Mouse (Mus musculus) midbrain, embryonic 11.5 days (tissue): ENCODE data around the gene Fam163b. TPM values are rescaled to one million over a fixed set of nuclear protein-coding genes. Genes with fewer than 3 reads are reported as not detected.

Experiments
- ATAC-seq: fragments of 200-750 bp; cut with Nextera tagmentation; 2 replicates; pipeline ENCODE4 v1.8.0; 2017; ENCODE audit warnings: moderate TSS enrichment, moderate library complexity; ENCODE audit not compliant: low FRiP score
- DNase-seq: peaks from one replicate; pipeline ENCODE4 v3.0.0; 2015; ENCODE audit warnings: low spot score; ENCODE audit errors: missing footprints
- H3K27ac ChIP-seq: fragments of 300-500 bp; sonication (generic); 2 replicates; pipeline ENCODE4 v1.5.1; 2014; ENCODE audit warnings: low read depth, low read length
- H3K27me3 ChIP-seq: fragments of 300-500 bp; sonication (generic); 2 replicates; pipeline ENCODE4 v1.6.1; 2014; ENCODE audit warnings: mild to moderate bottlenecking, low read length, moderate library complexity, mixed read lengths; ENCODE audit not compliant: control insufficient read depth, insufficient read depth
- H3K36me3 ChIP-seq: fragments of 300-500 bp; sonication (generic); 2 replicates; pipeline ENCODE4 v1.6.1; 2014; ENCODE audit warnings: mild to moderate bottlenecking, low read length, moderate library complexity, mixed read lengths; ENCODE audit not compliant: control insufficient read depth, insufficient read depth
- H3K4me1 ChIP-seq: fragments of 300-500 bp; sonication (generic); 2 replicates; pipeline ENCODE4 v1.6.1; 2014; ENCODE audit warnings: low read length; ENCODE audit not compliant: control insufficient read depth, insufficient read depth
- H3K4me2 ChIP-seq: fragments of 300-500 bp; sonication (generic); 2 replicates; pipeline ENCODE4 v1.6.1; 2014; ENCODE audit warnings: mild to moderate bottlenecking, moderate library complexity
- H3K4me3 ChIP-seq: fragments of 300-500 bp; sonication (generic); 2 replicates; pipeline ENCODE4 v1.5.1; 2014; ENCODE audit warnings: low read depth, low read length
- H3K9ac ChIP-seq: fragments of 300-500 bp; sonication (generic); 2 replicates; pipeline ENCODE4 v1.6.1; 2014; ENCODE audit warnings: low read length
- H3K9me3 ChIP-seq: fragments of 300-500 bp; sonication (generic); 2 replicates; pipeline ENCODE4 v1.6.1; 2016; ENCODE audit warnings: low read length; ENCODE audit not compliant: control insufficient read depth
- WGBS: fragments of 180-500 bp; shearing (Covaris S2); extraction: QIAGEN DNeasy Blood & Tissue Kit; methylation state at CpG from one replicate; pipeline ENCODE4 v1.1.7; 2014; 5-methylcytosine and 5-hydroxymethylcytosine counted together
- polyA plus RNA-seq: library from polyadenylated mRNA; unstranded; fragments of >200 nt; fragmentation: Nextera tagmentation; extraction: Ambion mirVana; gene quantifications from 2 replicates; pipeline ENCODE4 v1.2.1, GENCODE M21; 2014

The Fam163b gene
- polyA plus RNA-seq, 1 experiment from 2014 or later = 0.15 TPM

DNA sequence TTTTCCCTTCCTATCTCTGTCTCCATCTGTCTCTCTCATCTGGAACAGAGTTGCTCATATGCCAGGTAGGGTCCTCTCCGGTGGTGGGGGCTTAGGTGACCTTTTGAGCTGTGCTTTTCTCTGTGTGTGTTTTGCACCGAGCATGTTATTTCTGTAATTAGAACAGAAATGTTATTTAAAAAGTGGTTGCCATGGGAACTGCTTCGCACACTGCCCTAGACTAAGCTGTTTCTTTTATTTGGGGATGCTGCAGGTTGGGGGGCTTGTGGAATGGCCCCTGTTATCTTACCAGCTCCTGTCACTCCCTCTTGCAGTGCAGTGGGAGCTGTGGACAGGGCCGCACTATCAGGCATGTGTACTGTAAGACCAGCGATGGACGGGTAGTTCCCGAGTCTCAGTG lies 38.7 kb downstream of the Fam163b start:
- Histone ChIP-seq H3K9ac (no peak overlapping the region), H3K36me3 (no peaks in the 10 kb centered on the region), H3K4me1 (no peaks in the 10 kb centered on the region), H3K27ac (no peak overlapping the region), H3K9me3 (no peaks in the 10 kb centered on the region), H3K27me3 (no peaks in the 10 kb centered on the region), H3K4me2 (no peak overlapping the region), H3K4me3 (no peak overlapping the region)
- no peak for ATAC-seq
- DNase-seq = no peak
- WGBS = 78% methylated on average over 7 of the region's 7 CpGs

DNA sequence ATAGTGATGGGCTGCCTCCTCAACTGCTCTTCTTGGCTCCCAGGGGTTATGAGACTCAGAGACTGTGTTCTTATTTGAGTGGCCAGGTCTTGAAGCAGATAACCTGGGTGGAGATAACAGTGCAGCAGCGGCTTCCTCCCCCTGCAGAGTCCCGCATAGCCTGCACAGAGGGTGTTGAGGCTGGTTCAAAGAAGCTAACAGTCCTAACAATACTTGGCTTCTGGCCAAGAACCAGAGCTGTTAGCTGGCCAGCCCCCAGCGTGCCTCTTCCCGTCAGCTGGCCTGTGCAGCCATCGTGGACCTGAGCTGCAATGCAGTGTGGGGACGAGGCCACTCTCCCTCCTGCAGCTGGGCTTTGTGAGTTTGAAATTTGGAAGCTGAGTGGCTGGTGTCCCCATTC lies 44.5 kb downstream of the Fam163b start:
- H3K36me3 ChIP-seq = no peaks in the 10 kb centered on the region
- H3K27ac ChIP-seq = no peak overlapping the region
- H3K27me3 ChIP-seq = no peaks in the 10 kb centered on the region
- H3K4me1 ChIP-seq = 0 out of 2 replicates have a peak, but pooled peaks cover 3% of the 10 kb centered on the region
- H3K4me3 ChIP-seq = no peak overlapping the region
- H3K9ac ChIP-seq = no peak overlapping the region
- DNase-seq = no peak
- no peak overlapping the region for H3K4me2 ChIP-seq
- no peaks in the 10 kb centered on the region for H3K9me3 ChIP-seq
- WGBS = 46% methylated on average over 6 of the region's 6 CpGs
- no peak for ATAC-seq

DNA sequence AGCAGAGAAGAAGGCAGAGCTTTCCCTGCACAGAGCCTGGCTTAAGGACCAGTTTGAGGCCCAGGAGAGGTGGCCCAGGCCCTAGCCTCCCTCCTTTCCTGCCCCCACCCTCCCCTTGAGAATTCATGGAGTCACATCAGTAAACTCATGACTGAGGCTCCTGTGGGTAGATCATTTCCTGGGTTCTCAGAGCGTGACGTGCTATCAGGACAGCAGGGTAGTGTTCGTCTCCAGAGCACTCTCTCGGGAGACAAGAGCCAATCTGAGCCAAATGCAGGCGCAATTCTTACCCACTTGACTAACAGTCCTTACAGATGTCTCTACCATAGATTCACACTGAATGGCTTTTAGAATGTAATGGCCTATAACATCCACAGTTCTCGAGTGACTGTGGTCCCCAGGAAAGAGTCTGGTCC lies 45.0 kb downstream of the Fam163b start:
- H3K9ac ChIP-seq = no peak overlapping the region
- no peaks in the 10 kb centered on the region for H3K36me3 ChIP-seq
- H3K4me1 ChIP-seq = 0 out of 2 replicates have a peak, but pooled peaks cover 3% of the 10 kb centered on the region
- DNase-seq (no peak), ATAC-seq (no peak)
- no peak overlapping the region for H3K27ac ChIP-seq
- H3K9me3 ChIP-seq = no peaks in the 10 kb centered on the region
- H3K4me2 ChIP-seq = no peak overlapping the region
- no peak overlapping the region for H3K4me3 ChIP-seq
- 63% methylated on average over 6 of the region's 6 CpGs for WGBS
- no peaks in the 10 kb centered on the region for H3K27me3 ChIP-seq

DNA sequence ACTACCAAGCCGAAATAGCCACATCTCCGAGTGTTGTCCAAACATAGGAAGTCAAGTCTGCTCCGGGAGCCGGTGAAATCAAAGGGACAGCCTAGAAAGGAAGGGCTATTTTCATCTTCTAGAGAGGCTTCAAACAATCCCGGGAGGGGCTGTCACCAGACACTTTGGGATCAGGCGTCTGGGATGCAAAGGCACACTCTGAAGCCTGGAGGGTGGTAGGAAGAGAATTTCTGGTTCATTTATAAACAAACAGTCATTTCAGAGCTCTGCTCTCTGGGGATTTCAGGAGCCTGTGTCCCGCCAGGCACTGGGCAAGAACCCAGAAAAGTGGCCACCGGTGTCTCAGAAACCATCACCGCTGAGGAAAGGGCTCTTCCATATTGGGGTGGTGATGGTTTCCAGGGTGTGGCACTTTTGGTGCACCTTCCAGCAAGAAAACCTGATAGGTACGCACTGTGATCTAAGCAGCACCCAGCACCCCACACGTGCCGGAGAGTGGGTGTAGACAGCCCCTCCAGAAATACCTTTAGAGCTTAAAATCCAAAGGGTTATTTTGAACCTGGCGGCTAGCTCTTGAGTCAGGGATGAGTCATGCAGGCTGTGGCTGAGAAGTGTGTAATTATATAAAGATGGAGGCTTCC lies 45.8 kb downstream of the Fam163b start:
- Histone ChIP-seq H3K27ac (no peak overlapping the region), H3K36me3 (no peaks in the 10 kb centered on the region), H3K4me3 (no peak overlapping the region), H3K4me1 (0 out of 2 replicates have a peak, but pooled peaks cover 3% of the 10 kb centered on the region), H3K9me3 (no peaks in the 10 kb centered on the region), H3K4me2 (no peak overlapping the region), H3K27me3 (no peaks in the 10 kb centered on the region), H3K9ac (no peak overlapping the region)
- DNase-seq = no peak
- ATAC-seq = no peak
- WGBS = 83% methylated on average over 13 of the region's 13 CpGs

DNA sequence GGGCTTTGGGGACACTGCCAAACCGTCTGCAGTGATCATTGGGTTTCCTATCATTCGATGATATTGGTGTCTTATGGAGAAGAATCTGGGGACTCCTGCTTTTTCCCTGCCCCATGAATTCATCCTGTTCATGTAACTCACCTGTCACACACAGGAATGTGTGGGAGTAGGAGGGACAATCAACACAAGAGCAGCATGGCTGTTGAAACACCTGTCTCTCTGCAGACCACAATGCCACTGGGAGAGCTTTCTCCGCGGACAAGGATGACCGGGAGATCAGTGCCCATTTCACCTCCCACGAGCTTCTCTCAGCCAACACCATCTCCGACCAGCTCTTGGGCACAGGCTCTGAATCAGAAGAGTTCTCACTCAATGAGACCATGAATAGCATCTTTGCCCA lies 47.1 kb downstream of the Fam163b start:
- 0 out of 2 replicates have a peak, but pooled peaks cover 3% of the 10 kb centered on the region for H3K4me1 ChIP-seq
- WGBS = 90% methylated on average over 7 of the region's 7 CpGs
- DNase-seq (no peak), ATAC-seq (no peak)
- H3K9me3 ChIP-seq = no peaks in the 10 kb centered on the region
- no peaks in the 10 kb centered on the region for H3K27me3 ChIP-seq
- H3K27ac ChIP-seq = no peak overlapping the region
- H3K4me2 ChIP-seq = no peak overlapping the region
- H3K9ac ChIP-seq = no peak overlapping the region
- H3K4me3 ChIP-seq = no peak overlapping the region
- no peaks in the 10 kb centered on the region for H3K36me3 ChIP-seq

DNA sequence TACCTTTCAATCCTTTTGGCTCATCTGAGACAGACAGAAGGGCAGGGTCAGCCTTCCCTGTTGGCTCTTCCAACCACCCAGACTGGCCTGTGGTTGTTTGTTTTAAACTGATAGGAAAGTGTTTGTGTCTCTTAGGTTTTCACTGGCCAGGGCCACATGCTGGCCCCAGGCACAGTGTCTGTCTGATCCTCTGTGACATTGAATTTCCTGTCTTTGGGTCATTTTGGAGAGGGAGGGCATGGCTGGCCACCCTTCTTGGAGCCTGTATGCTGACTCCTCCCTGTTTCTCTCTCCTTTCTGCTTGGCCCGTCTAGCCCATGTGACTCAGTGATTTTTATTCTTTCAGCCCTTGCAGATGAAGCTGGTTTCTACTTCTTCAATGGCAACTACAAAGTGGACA lies 53.1 kb downstream of the Fam163b start:
- Histone ChIP-seq H3K9ac (no peak overlapping the region), H3K9me3 (no peaks in the 10 kb centered on the region), H3K4me3 (no peak overlapping the region), H3K4me1 (no peaks in the 10 kb centered on the region), H3K4me2 (no peak overlapping the region), H3K36me3 (no peaks in the 10 kb centered on the region), H3K27me3 (no peaks in the 10 kb centered on the region), H3K27ac (no peak overlapping the region)
- DNase-seq (no peak), ATAC-seq (no peak)
- 91% methylated on average over 1 of the region's 1 CpGs for WGBS

DNA sequence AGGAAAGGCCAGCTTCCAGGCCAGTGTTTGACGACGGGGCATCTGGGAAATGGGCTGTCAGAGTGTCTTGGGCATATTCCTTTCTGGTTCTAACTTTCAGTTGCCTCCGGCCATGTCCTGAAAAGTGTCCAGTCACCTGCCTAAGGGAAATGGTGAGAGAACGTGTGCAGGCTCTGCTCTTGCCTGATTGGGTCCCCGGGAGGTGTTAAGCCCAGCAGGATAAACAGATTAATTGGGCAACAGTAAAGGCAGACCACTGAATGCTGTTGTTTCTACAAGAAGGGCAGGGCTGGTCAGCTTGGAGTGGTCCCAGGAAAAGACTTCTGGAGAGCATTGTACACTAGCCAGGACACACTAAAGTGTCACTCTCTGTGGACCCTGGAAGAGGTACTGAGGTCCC lies 53.6 kb downstream of the Fam163b start:
- H3K4me3 ChIP-seq = no peak overlapping the region
- DNase-seq (no peak), ATAC-seq (no peak)
- no peak overlapping the region for H3K4me2 ChIP-seq
- no peaks in the 10 kb centered on the region for H3K36me3 ChIP-seq
- no peak overlapping the region for H3K27ac ChIP-seq
- no peaks in the 10 kb centered on the region for H3K9me3 ChIP-seq
- H3K9ac ChIP-seq = no peak overlapping the region
- H3K27me3 ChIP-seq = no peaks in the 10 kb centered on the region
- no peaks in the 10 kb centered on the region for H3K4me1 ChIP-seq
- WGBS = 77% methylated on average over 5 of the region's 5 CpGs

DNA sequence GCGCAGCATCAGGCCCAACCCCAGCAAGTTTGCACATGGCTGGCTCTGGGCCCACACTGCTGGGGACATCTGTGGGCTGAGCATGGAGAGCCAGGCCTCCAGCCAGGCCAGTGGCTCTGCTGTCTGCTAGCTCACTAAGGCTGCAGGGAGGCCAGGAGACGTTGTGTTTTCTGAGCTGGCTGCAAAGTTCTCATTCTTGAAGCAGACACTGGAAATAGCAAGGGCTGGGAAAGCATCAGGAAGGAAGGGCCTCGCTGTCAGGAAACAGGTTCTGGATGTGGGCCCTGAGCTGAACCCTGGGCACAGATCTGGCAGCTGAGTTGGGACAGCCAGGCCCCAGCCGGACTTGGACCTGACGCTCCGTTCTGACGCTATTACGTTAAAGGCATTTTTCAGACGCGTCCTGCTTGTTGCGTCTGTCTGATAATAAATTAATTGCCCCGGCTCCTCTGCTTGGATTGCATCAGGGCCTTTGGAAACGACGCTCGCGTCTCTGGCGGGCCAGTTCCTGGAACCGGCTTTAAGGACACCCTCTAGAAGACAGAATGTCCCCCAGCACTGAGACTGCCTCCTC lies 54.1 kb downstream of the Fam163b start:
- H3K27me3 ChIP-seq = no peaks in the 10 kb centered on the region
- no peaks in the 10 kb centered on the region for H3K4me1 ChIP-seq
- H3K9ac ChIP-seq = no peak overlapping the region
- no peak for DNase-seq
- H3K36me3 ChIP-seq = no peaks in the 10 kb centered on the region
- no peak overlapping the region for H3K4me2 ChIP-seq
- no peaks in the 10 kb centered on the region for H3K9me3 ChIP-seq
- no peak overlapping the region for H3K27ac ChIP-seq
- WGBS = 80% methylated on average over 18 of the region's 18 CpGs
- ATAC-seq = no peak
- no peak overlapping the region for H3K4me3 ChIP-seq

DNA sequence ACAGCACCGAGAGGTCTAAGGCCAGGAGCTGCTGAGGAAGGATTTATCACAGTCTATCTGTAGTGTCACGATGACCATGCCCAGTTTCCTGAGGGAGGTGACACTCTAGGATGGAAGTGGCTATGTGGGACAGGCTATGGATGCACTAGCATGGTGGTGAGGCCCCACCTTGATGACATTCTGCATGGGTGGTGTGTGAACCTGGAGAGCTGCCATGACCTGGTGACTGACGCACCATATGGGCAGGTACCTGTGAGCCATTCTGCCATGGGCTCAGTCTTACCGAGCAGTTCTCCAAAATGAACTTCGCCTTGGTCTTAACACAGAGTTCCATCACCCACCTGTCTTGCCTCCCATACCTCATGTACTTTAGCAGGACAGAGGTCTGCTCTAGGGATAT lies 54.7 kb downstream of the Fam163b start:
- 88% methylated on average over 5 of the region's 5 CpGs for WGBS
- no peaks in the 10 kb centered on the region for H3K9me3 ChIP-seq
- H3K36me3 ChIP-seq = no peaks in the 10 kb centered on the region
- no peak for DNase-seq
- no peak for ATAC-seq
- no peaks in the 10 kb centered on the region for H3K27me3 ChIP-seq
- no peaks in the 10 kb centered on the region for H3K4me1 ChIP-seq
- no peak overlapping the region for H3K4me3 ChIP-seq
- H3K4me2 ChIP-seq = no peak overlapping the region
- no peak overlapping the region for H3K27ac ChIP-seq
- no peak overlapping the region for H3K9ac ChIP-seq
